Mouse (Mus musculus) kidney, postnatal 25 days (tissue): ENCODE measurements around the gene Ptpn13.

ENCODE experiments used
- DNase-seq, 2 experiments: peaks; one replicate each; pipeline ENCODE4 v3.0.0; 2021; ENCODE audit warnings: mixed read lengths in 2 of 2

The Ptpn13 gene

GRCm38 (mm10) chr5:103460903-103461302, 35.9 kb downstream of the Ptpn13 start:
- DNase-seq, result no peak

GRCm38 (mm10) chr5:103463661-103464219, 38.7 kb downstream of the Ptpn13 start:
- no peak for DNase-seq

GRCm38 (mm10) chr5:103464329-103464728, 39.3 kb downstream of the Ptpn13 start:
- peak in 1 of 2 experiments; percentile 55 for DNase-seq

- no peak for DNase-seq
Observed at GRCm38 (mm10) chr5:103464771-103465170, 39.8 kb downstream of the Ptpn13 start.

GRCm38 (mm10) chr5:103472670-103473069, 47.7 kb downstream of the Ptpn13 start:
- no peak for DNase-seq

GRCm38 (mm10) chr5:103473467-103474096, 48.6 kb downstream of the Ptpn13 start:
- DNase-seq, result no peak

GRCm38 (mm10) chr5:103474259-103474658, 49.3 kb downstream of the Ptpn13 start:
- DNase-seq, result no peak

- no peak for DNase-seq
Observed at GRCm38 (mm10) chr5:103475503-103475902, 50.5 kb downstream of the Ptpn13 start.

- no peak for DNase-seq
Observed at GRCm38 (mm10) chr5:103479503-103479902, 54.5 kb downstream of the Ptpn13 start.

- no peak for DNase-seq
Observed at GRCm38 (mm10) chr5:103481222-103481621, 56.2 kb downstream of the Ptpn13 start.

- DNase-seq, result no peak
Observed at GRCm38 (mm10) chr5:103487001-103487400, 62.0 kb downstream of the Ptpn13 start.

- DNase-seq, result no peak
Observed at GRCm38 (mm10) chr5:103490964-103491363, 66.0 kb downstream of the Ptpn13 start.

GRCm38 (mm10) chr5:103491788-103492187, 66.8 kb downstream of the Ptpn13 start:
- DNase-seq, result no peak

- no peak for DNase-seq
Observed at GRCm38 (mm10) chr5:103497061-103497460, 72.1 kb downstream of the Ptpn13 start.

- DNase-seq, result no peak
Observed at GRCm38 (mm10) chr5:103497480-103497879, 72.5 kb downstream of the Ptpn13 start.

GRCm38 (mm10) chr5:103499305-103499704, 74.3 kb downstream of the Ptpn13 start:
- DNase-seq, result no peak

GRCm38 (mm10) chr5:103501076-103501475, 76.1 kb downstream of the Ptpn13 start:
- DNase-seq, result no peak

- no peak for DNase-seq
Observed at GRCm38 (mm10) chr5:103501839-103502238, 76.8 kb downstream of the Ptpn13 start.

GRCm38 (mm10) chr5:103513162-103513561, 88.2 kb downstream of the Ptpn13 start:
- no peak for DNase-seq

- DNase-seq, result no peak
Observed at GRCm38 (mm10) chr5:103514441-103514840, 89.4 kb downstream of the Ptpn13 start.

GRCm38 (mm10) chr5:103515876-103516275, 90.9 kb downstream of the Ptpn13 start:
- DNase-seq, result no peak

GRCm38 (mm10) chr5:103516555-103516954, 91.6 kb downstream of the Ptpn13 start:
- no peak for DNase-seq

- peak in 1 of 2 experiments; percentile 21 for DNase-seq
Observed at GRCm38 (mm10) chr5:103517641-103518040, 92.6 kb downstream of the Ptpn13 start.

- peak; percentile 73 to 74 for DNase-seq
Observed at GRCm38 (mm10) chr5:103518797-103519468, 93.9 kb downstream of the Ptpn13 start.
